Mouse (Mus musculus) midbrain, embryonic 16.5 days (tissue): Measurements from ENCODE around the gene Tcte2. TPM values are rescaled to one million over a fixed set of nuclear protein-coding genes. Genes with fewer than 3 reads are reported as not detected.

ENCODE experiments used
- ATAC-seq: fragments of 200-750 bp; cut with Nextera tagmentation; 2 replicates; pipeline ENCODE4 v1.8.0; 2017; ENCODE audit warnings: moderate TSS enrichment
- H3K27ac ChIP-seq: fragments of 300-500 bp; sonication (generic); 2 replicates; pipeline ENCODE4 v1.5.1; 2014; ENCODE audit warnings: mild to moderate bottlenecking, low read length, mixed read lengths
- H3K27me3 ChIP-seq: fragments of 300-500 bp; sonication (generic); 2 replicates; pipeline ENCODE4 v1.6.1; 2014; ENCODE audit warnings: low read depth, low read length, mixed read lengths; ENCODE audit not compliant: control insufficient read depth, insufficient read depth
- H3K36me3 ChIP-seq: fragments of 300-500 bp; sonication (generic); 2 replicates; pipeline ENCODE4 v1.6.1; 2014; ENCODE audit warnings: mild to moderate bottlenecking, low read length, moderate library complexity, mixed read lengths; ENCODE audit not compliant: control insufficient read depth, insufficient read depth
- H3K4me1 ChIP-seq: fragments of 300-500 bp; sonication (generic); 2 replicates; pipeline ENCODE4 v1.6.1; 2014; ENCODE audit warnings: mild to moderate bottlenecking, low read length, mixed read lengths; ENCODE audit not compliant: control insufficient read depth, insufficient read depth
- H3K4me2 ChIP-seq: fragments of 300-500 bp; sonication (generic); 2 replicates; pipeline ENCODE4 v1.6.1; 2014; ENCODE audit warnings: mild to moderate bottlenecking, low read length, mixed read lengths
- H3K4me3 ChIP-seq: fragments of 300-500 bp; sonication (generic); 2 replicates; pipeline ENCODE4 v1.5.1; 2014; ENCODE audit warnings: low read depth, mild to moderate bottlenecking, low read length, moderate library complexity, mixed read lengths
- H3K9ac ChIP-seq: fragments of 300-500 bp; sonication (generic); 2 replicates; pipeline ENCODE4 v1.6.1; 2014; ENCODE audit warnings: low read depth, low read length, mixed read lengths
- H3K9me3 ChIP-seq: fragments of 300-500 bp; sonication (generic); replicated peaks from 2 replicates; pipeline ENCODE4 v1.6.1; 2014; ENCODE audit warnings: mild to moderate bottlenecking, low read length, mixed read lengths; ENCODE audit not compliant: control insufficient read depth, poor library complexity, severe bottlenecking
- WGBS: fragments of 180-500 bp; shearing (Covaris S2); extraction: QIAGEN DNeasy Blood & Tissue Kit; methylation state at CpG from one replicate; pipeline ENCODE4 v1.1.7; 2014; 5-methylcytosine and 5-hydroxymethylcytosine counted together
- polyA plus RNA-seq: library from polyadenylated mRNA; unstranded; fragments of >200 nt; fragmentation: Nextera tagmentation; extraction: Ambion mirVana; gene quantifications from 2 replicates; pipeline ENCODE4 v1.2.1, GENCODE M21; 2015

Gene Tcte2
- polyA plus RNA-seq, 1 experiment from 2014 or later, result 15.5 TPM

GRCm38 (mm10) chr17:13742334-13742733 is 19.3 kb downstream of the Tcte2 start:
- Histone ChIP-seq H3K27ac (no peak overlapping the region), H3K4me1 (peaks cover 22% of the 10 kb centered on the region), H3K4me2 (no peak overlapping the region), H3K9ac (no peak overlapping the region), H3K9me3 (no peaks in the 10 kb centered on the region), H3K27me3 (no peaks in the 10 kb centered on the region), H3K36me3 (no peaks in the 10 kb centered on the region), H3K4me3 (no peak overlapping the region)
- no peak for ATAC-seq
- 46% methylated on average over 2 of the region's 2 CpGs for WGBS

GRCm38 (mm10) chr17:13741611-13742010 is 20.0 kb downstream of the Tcte2 start:
- Histone ChIP-seq H3K36me3 (no peaks in the 10 kb centered on the region), H3K4me1 (peaks cover 22% of the 10 kb centered on the region), H3K4me2 (no peak overlapping the region), H3K4me3 (no peak overlapping the region), H3K27ac (no peak overlapping the region), H3K9me3 (no peaks in the 10 kb centered on the region), H3K27me3 (no peaks in the 10 kb centered on the region), H3K9ac (no peak overlapping the region)
- 86% methylated on average over 7 of the region's 7 CpGs for WGBS
- ATAC-seq, result no peak

- H3K4me1 ChIP-seq, result peaks cover 24% of the 10 kb centered on the region
- no peak overlapping the region for H3K4me2 ChIP-seq
- WGBS, result 64% methylated on average over 2 of the region's 2 CpGs
These were observed 20.8 kb downstream of the Tcte2 start for GRCm38 (mm10) chr17:13740796-13741195.

GRCm38 (mm10) chr17:13739981-13740380 is 21.6 kb downstream of the Tcte2 start:
- no peak for ATAC-seq
- peaks cover 16% of the 10 kb centered on the region; the same call in 1 of the 2 replicates for H3K4me1 ChIP-seq
- 60% methylated on average over 5 of the region's 5 CpGs for WGBS
- no peaks in the 10 kb centered on the region for H3K36me3 ChIP-seq
- H3K27me3 ChIP-seq, result no peaks in the 10 kb centered on the region
- no peaks in the 10 kb centered on the region for H3K9me3 ChIP-seq
- H3K27ac ChIP-seq, result no peak overlapping the region
- no peak overlapping the region for H3K4me3 ChIP-seq
- H3K9ac ChIP-seq, result no peak overlapping the region
- H3K4me2 ChIP-seq, result no peak overlapping the region

More at GRCm38 (mm10) chr17:13740796-13741195, 20.8 kb downstream of the Tcte2 start:
- Histone ChIP-seq H3K9ac (no peak overlapping the region), H3K27me3 (no peaks in the 10 kb centered on the region), H3K4me3 (no peak overlapping the region), H3K9me3 (no peaks in the 10 kb centered on the region), H3K27ac (no peak overlapping the region), H3K36me3 (no peaks in the 10 kb centered on the region)
- ATAC-seq, result no peak

- WGBS, result 98% methylated on average over 2 of the region's 2 CpGs
- Histone ChIP-seq H3K9ac (no peak overlapping the region), H3K27me3 (no peaks in the 10 kb centered on the region), H3K4me1 (peaks cover 12% of the 10 kb centered on the region; the same call in 1 of the 2 replicates), H3K9me3 (no peaks in the 10 kb centered on the region), H3K27ac (no peak overlapping the region), H3K36me3 (no peaks in the 10 kb centered on the region), H3K4me2 (no peak overlapping the region), H3K4me3 (no peak overlapping the region)
- no peak for ATAC-seq
These were observed 22.7 kb downstream of the Tcte2 start for GRCm38 (mm10) chr17:13738916-13739315.

- H3K4me1 ChIP-seq, result peaks cover 12% of the 10 kb centered on the region; the same call in 1 of the 2 replicates
- no peak overlapping the region for H3K9ac ChIP-seq
- no peaks in the 10 kb centered on the region for H3K27me3 ChIP-seq
- H3K4me3 ChIP-seq, result no peak overlapping the region
- no peak overlapping the region for H3K27ac ChIP-seq
- ATAC-seq, result no peak
- 75% methylated on average over 7 of the region's 7 CpGs for WGBS
- no peaks in the 10 kb centered on the region for H3K9me3 ChIP-seq
- no peaks in the 10 kb centered on the region for H3K36me3 ChIP-seq
- H3K4me2 ChIP-seq, result no peak overlapping the region
These were observed 23.4 kb downstream of the Tcte2 start for GRCm38 (mm10) chr17:13738121-13738776.

GRCm38 (mm10) chr17:13737336-13737735 is 24.3 kb downstream of the Tcte2 start:
- Histone ChIP-seq H3K4me1 (0 out of 2 replicates have a peak, but pooled peaks cover 7% of the 10 kb centered on the region), H3K4me2 (no peak overlapping the region), H3K27ac (no peak overlapping the region), H3K4me3 (no peak overlapping the region), H3K27me3 (no peaks in the 10 kb centered on the region), H3K9ac (no peak overlapping the region), H3K9me3 (no peaks in the 10 kb centered on the region), H3K36me3 (no peaks in the 10 kb centered on the region)
- ATAC-seq, result no peak
- 55% methylated on average over 6 of the region's 6 CpGs for WGBS

GRCm38 (mm10) chr17:13735803-13736282 is 25.8 kb downstream of the Tcte2 start:
- Histone ChIP-seq H3K27ac (no peak overlapping the region; the same call in 1 of the 2 replicates), H3K9ac (no peak overlapping the region), H3K4me3 (no peak overlapping the region), H3K9me3 (no peaks in the 10 kb centered on the region), H3K36me3 (no peaks in the 10 kb centered on the region), H3K4me2 (no peak overlapping the region), H3K4me1 (0 out of 2 replicates have a peak, but pooled peaks cover 6% of the 10 kb centered on the region), H3K27me3 (no peaks in the 10 kb centered on the region)
- 67% methylated on average over 8 of the region's 8 CpGs for WGBS
- ATAC-seq, result peak; percentile 70

- no peak overlapping the region for H3K27ac ChIP-seq
- 81% methylated on average over 5 of the region's 5 CpGs for WGBS
These were observed 26.6 kb downstream of the Tcte2 start for GRCm38 (mm10) chr17:13735057-13735456.

More at GRCm38 (mm10) chr17:13735057-13735456, 26.6 kb downstream of the Tcte2 start:
- no peaks in the 10 kb centered on the region for H3K36me3 ChIP-seq
- H3K9me3 ChIP-seq, result no peaks in the 10 kb centered on the region
- H3K27me3 ChIP-seq, result no peaks in the 10 kb centered on the region
- H3K4me2 ChIP-seq, result no peak overlapping the region
- 0 out of 2 replicates have a peak, but pooled peaks cover 6% of the 10 kb centered on the region for H3K4me1 ChIP-seq
- H3K4me3 ChIP-seq, result no peak overlapping the region
- no peak overlapping the region for H3K9ac ChIP-seq
- ATAC-seq, result no peak
